20 mouse cellular contexts compared by ENCODE assay signal in the genomic region with DNA sequence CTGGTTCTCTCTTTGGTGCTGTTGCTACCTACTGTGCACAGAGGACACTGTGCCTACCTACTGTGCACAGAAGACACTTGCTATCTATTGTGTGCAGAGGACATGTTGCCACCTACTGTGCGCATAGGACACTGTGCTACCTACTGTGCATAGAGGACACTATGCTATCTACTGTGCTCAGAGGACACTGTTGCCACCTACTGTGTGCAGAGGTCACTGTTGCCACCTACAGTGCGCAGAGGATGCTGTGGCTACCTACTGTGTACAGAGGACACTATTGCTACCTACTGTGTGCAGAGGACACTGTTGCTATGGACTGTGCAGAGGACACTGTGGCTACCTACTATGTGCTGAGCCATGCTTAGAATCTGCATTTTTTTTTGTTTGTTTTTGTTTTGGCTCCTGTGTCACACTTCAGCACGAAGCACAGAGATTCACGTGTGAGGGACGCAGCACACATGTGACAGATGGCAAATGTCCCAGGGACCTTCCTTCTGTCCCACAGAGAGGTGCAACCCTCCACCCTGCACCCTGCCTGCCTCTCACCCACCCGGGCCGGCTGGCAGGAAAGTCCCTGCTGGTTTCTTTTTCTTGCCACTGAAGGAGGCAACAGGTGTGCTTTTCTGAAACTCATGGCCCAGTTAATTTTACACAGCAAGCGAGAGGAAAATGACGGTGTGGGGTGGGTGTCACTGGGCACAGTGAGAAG.
DNase-seq lines count a peak whose midpoint lies in the region; ATAC-seq and TF ChIP-seq lines count a peak whose summit lies in the region.
"Had no signal": no experiment of that assay in that cellular context is flagged by ENCODE, and none has a peak within 500 bp of the region (broad histone marks: within the 10 kb centered on the region; RNA-seq: fewer than 3 reads in every experiment).

No protein-coding gene starts in this region.

- TF ChIP-seq CTCF in intestine, postnatal 0 days (IDR thresholded peaks at IDR 0.05; ENCODE audit: low read depth), result 0 out of 2 replicates have a peak, but pooled peaks have one; percentile 9
- TF ChIP-seq CTCF in spleen, adult 2 months (IDR thresholded peaks at IDR 0.05; ENCODE audit: extremely low read depth, insufficient read depth, insufficient read length, insufficient replicate concordance), result no peak

- H3K27ac ChIP-seq in intestine, postnatal 0 days (ENCODE audit: low read depth, low read length), result no peak overlapping the region
- H3K27ac ChIP-seq in intestine, embryonic 16.5 days (ENCODE audit: low read length), result no peak overlapping the region
- peak overlapping the region; percentile 50 for H3K27ac ChIP-seq in spleen, adult 2 months (ENCODE audit: insufficient read depth, low read length)
- H3K27ac ChIP-seq: forebrain, embryonic 12.5 days; intestine, embryonic 15.5 days; left cerebral cortex, adult 2 months; limb, embryonic 12.5 days; liver, embryonic 15.5 days; neural tube, embryonic 13.5 days; stomach, embryonic 15.5 days had no signal

- H3K9ac ChIP-seq in intestine, postnatal 0 days (ENCODE audit: low read depth, low read length), result no peak overlapping the region
- H3K9ac ChIP-seq in intestine, embryonic 16.5 days (ENCODE audit: low read depth, low read length), result no peak overlapping the region
- H3K9ac ChIP-seq: forebrain, embryonic 12.5 days; forebrain, postnatal 0 days; intestine, embryonic 15.5 days; limb, embryonic 12.5 days; liver, embryonic 15.5 days; lung, embryonic 14.5 days; neural tube, embryonic 13.5 days; stomach, embryonic 15.5 days had no signal

- H3K9me3 ChIP-seq in intestine, postnatal 0 days (ENCODE audit: control insufficient read depth), result no peaks in the 10 kb centered on the region
- H3K9me3 ChIP-seq in intestine, embryonic 16.5 days (ENCODE audit: control insufficient read depth, low read length), result no peaks in the 10 kb centered on the region
- H3K9me3 ChIP-seq: forebrain, embryonic 12.5 days; intestine, embryonic 15.5 days; limb, embryonic 12.5 days; liver, embryonic 15.5 days; neural tube, embryonic 13.5 days; stomach, embryonic 15.5 days had no signal

- no peak overlapping the region for H3K4me2 ChIP-seq in intestine, postnatal 0 days (replicated peaks; ENCODE audit: low read depth)
- H3K4me2 ChIP-seq in intestine, embryonic 16.5 days (ENCODE audit: low read depth, low read length), result no peak overlapping the region
- H3K4me2 ChIP-seq: forebrain, embryonic 12.5 days; intestine, embryonic 15.5 days; limb, embryonic 12.5 days; liver, embryonic 15.5 days; lung, embryonic 14.5 days; midbrain, embryonic 11.5 days; neural tube, embryonic 13.5 days; stomach, embryonic 15.5 days had no signal

- DNase-seq in spleen, adult 2 months (ENCODE audit: low read depth in 1 of 2, low spot score in 2 of 2), result peak in 1 of 2 experiments; percentile 52
- no peak for DNase-seq in spleen, postnatal 10 days (ENCODE audit: low spot score in 2 of 2)
- peak; percentile 32 to 50 for DNase-seq in B cell, adult 2 months
- peak; percentile 70 to 84 for DNase-seq in natural killer cell, adult 2 months (ENCODE audit: low spot score in 2 of 2)
- DNase-seq in T-cell, adult 2 months (ENCODE audit: low spot score), result no peak
- no peak for DNase-seq in c-Kit-positive CD71-positive TER-119-positive erythroid progenitor cells, embryonic 14.5 days (ENCODE audit: low spot score)

- no peaks in the 10 kb centered on the region for H3K36me3 ChIP-seq in intestine, postnatal 0 days (ENCODE audit: control insufficient read depth, insufficient read depth)
- no peaks in the 10 kb centered on the region for H3K36me3 ChIP-seq in intestine, embryonic 16.5 days (ENCODE audit: control insufficient read depth, insufficient read depth, low read length)
- H3K36me3 ChIP-seq in spleen, adult 2 months (ENCODE audit: control insufficient read depth, insufficient read depth, low read length), result no peaks in the 10 kb centered on the region
- H3K36me3 ChIP-seq: forebrain, embryonic 12.5 days; G1E; intestine, embryonic 15.5 days; limb, embryonic 12.5 days; liver, embryonic 15.5 days; neural tube, embryonic 13.5 days; stomach, embryonic 15.5 days had no signal

- 88% methylated on average over 9 of the region's 9 CpGs for WGBS in intestine, postnatal 0 days
- 81% methylated on average over 9 of the region's 9 CpGs for WGBS in intestine, embryonic 16.5 days
- WGBS in spleen, adult 2 months, result 38% methylated on average over 9 of the region's 9 CpGs

- no peak overlapping the region for H3K4me3 ChIP-seq in intestine, postnatal 0 days (ENCODE audit: low read depth, low read length)
- H3K4me3 ChIP-seq in intestine, embryonic 16.5 days (ENCODE audit: low read length), result no peak overlapping the region
- H3K4me3 ChIP-seq in spleen, adult 2 months (ENCODE audit: extremely low read depth, insufficient read depth, insufficient read length), result no peak overlapping the region
- H3K4me3 ChIP-seq: erythroblast, embryonic 14.5 days; forebrain, embryonic 12.5 days; intestine, embryonic 15.5 days; left cerebral cortex, adult 2 months; limb, embryonic 12.5 days; liver, embryonic 15.5 days; neural tube, embryonic 13.5 days; stomach, embryonic 15.5 days had no signal

- no peaks in the 10 kb centered on the region; the same call in 1 of the 2 replicates for H3K4me1 ChIP-seq in intestine, postnatal 0 days (replicated peaks; ENCODE audit: control insufficient read depth, insufficient read depth, low read length)
- peaks cover 7% of the 10 kb centered on the region for H3K4me1 ChIP-seq in intestine, embryonic 16.5 days (ENCODE audit: control insufficient read depth, insufficient read depth, low read length)
- H3K4me1 ChIP-seq in spleen, adult 2 months (ENCODE audit: control insufficient read depth, insufficient read depth, insufficient read length), result peaks cover 45% of the 10 kb centered on the region
- H3K4me1 ChIP-seq: limb, embryonic 12.5 days; liver, embryonic 15.5 days; stomach, embryonic 15.5 days had no signal

- H3K27me3 ChIP-seq in intestine, postnatal 0 days (replicated peaks; ENCODE audit: control insufficient read depth, insufficient read depth, low read length), result no peaks in the 10 kb centered on the region
- H3K27me3 ChIP-seq in intestine, embryonic 16.5 days (replicated peaks; ENCODE audit: control insufficient read depth, insufficient read depth, low read length), result no peaks in the 10 kb centered on the region
- H3K27me3 ChIP-seq in spleen, adult 2 months (ENCODE audit: control insufficient read depth, insufficient read depth, low read length), result no peaks in the 10 kb centered on the region
- H3K27me3 ChIP-seq: stomach, embryonic 15.5 days had no signal

- TF ChIP-seq POLR2A in spleen, adult 2 months (IDR thresholded peaks at IDR 0.05; ENCODE audit: low read depth, low read length), result no peak

- ATAC-seq in intestine, postnatal 0 days, result no peak
- ATAC-seq in intestine, embryonic 16.5 days, result no peak

Comparison
In these comparisons a context has a peak if more than half of its experiments do, and no peak if none do; other contexts are left out.
1. DNase-seq: peak in B cell, adult 2 months (2 of 2) and natural killer cell, adult 2 months (2 of 2); none in spleen, postnatal 10 days (0 of 2), T-cell, adult 2 months (single experiment) and c-Kit-positive CD71-positive TER-119-positive erythroid progenitor cells, embryonic 14.5 days (single experiment).